Mouse (Mus musculus): ENCODE data around the gene Wipi1.

- TF ChIP-seq HCFC1 (IDR thresholded peaks at IDR 0.05; ENCODE audit: borderline replicate concordance, insufficient read depth, low read length), result no peak
- no peak for TF ChIP-seq CHD2 (IDR thresholded peaks at IDR 0.05; ENCODE audit: low read depth, low read length)
- TF ChIP-seq ZNF384 (IDR thresholded peaks at IDR 0.05; ENCODE audit: low read depth, low read length), result no peak
- TF ChIP-seq ZC3H11A (IDR thresholded peaks at IDR 0.05; ENCODE audit: borderline replicate concordance, low read depth, low read length), result no peak
These were observed 52.5 kb downstream of the Wipi1 start for GRCm38 (mm10) chr11:109559241-109559640.
